Mouse (Mus musculus) layer of hippocampus, postnatal 25 days (tissue): ENCODE data around the gene Tedc1. TPM values are rescaled to one million over a fixed set of nuclear protein-coding genes. Genes with fewer than 3 reads are reported as not detected.

Experiments
- DNase-seq, 2 experiments: peaks; one replicate each; pipeline ENCODE4 v3.0.0; 2022; ENCODE audit warnings: mixed read lengths in 2 of 2, low spot score in 1 of 2; ENCODE audit errors: extremely low spot score in 1 of 2
- total RNA-seq, 2 experiments: library from RNA; stranded (reverse); gene quantifications; 2 replicates each; pipeline ENCODE4 v1.2.3; 2021

The Tedc1 gene
- total RNA-seq, 2 experiments from 2014 or later: 1.1 to 1.2 TPM

GRCm38 (mm10) chr12:113151661-113152271 lies 4.5 kb upstream of the Tedc1 start:
- no peak for DNase-seq

DNA sequence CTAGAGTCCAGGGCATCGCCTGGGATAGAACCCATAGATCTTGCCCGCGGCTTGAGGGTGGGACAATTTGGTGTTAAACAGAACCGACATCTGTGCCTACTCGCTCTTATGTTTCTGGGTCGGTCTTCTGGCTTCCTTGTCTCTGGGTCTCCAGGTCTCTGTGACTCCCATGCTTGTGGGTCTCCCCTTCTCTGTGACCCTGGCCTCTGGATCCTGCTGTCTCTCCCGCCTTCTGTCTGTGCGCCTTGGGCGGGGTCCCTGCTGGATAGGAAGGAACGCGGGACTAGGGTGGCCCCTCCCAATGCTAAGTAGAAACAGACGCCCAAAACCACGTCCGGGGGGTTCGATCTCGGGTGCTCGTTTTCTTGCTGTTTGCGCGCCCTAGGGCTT lies 4.0 kb upstream of the Tedc1 start:
- no peak for DNase-seq

DNA sequence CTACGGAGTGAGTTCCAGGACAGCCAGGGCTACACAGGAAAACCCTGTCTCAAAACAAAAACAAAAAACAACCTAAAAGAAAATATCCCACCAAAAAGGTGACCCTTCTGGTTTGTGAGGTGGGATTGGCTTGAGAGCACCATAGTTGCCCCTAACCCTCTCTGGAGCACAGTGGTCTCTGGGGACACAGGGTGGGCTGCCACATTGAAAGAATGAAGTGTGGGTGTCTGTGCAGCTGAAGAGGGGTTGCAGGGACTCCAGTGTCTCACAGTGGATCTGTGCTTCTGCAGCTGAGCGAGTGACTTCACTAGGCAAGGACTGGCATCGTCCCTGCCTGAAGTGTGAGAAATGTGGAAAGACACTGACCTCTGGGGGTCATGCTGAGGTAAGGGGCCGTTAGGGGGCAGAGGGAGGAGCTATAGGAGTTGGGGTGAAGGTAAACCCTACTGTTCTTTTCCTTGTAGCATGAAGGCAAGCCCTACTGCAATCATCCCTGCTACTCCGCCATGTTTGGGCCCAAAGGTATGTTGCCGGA lies 3.2 kb upstream of the Tedc1 start:
- no peak for DNase-seq

DNA sequence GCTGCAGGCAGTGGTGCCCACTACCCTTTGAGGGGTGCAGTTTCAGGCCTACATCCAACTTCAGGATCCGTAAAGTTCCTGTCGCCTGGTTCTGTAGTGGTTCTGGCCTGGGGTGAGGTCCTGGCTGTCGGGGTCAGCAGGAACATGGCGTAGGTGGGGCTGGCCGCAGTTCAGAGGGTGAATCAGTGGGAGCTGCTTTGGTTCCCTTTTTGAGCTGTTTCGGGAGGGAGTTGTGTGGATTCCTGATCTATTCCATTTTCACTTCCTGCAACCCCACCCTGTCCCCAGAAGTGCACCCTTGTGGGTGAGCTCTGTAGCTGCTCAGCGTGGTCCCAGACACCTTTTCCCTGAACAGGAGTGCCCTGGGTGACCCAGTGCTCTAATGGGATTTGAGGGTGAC lies 2.2 kb upstream of the Tedc1 start:
- DNase-seq: no peak

- DNase-seq: no peak
These were observed 1.5 kb upstream of the Tedc1 start for GRCm38 (mm10) chr12:113154747-113155075.

GRCm38 (mm10) chr12:113155076-113155771 lies 997 bp upstream of the Tedc1 start:
- no peak for DNase-seq

- DNase-seq: no peak
These were observed 314 bp downstream of the Tedc1 start for GRCm38 (mm10) chr12:113156540-113156929.

- DNase-seq: no peak
These were observed 781 bp downstream of the Tedc1 start for GRCm38 (mm10) chr12:113157002-113157401.

- no peak for DNase-seq
These were observed 1.3 kb downstream of the Tedc1 start for GRCm38 (mm10) chr12:113157521-113157920.

DNA sequence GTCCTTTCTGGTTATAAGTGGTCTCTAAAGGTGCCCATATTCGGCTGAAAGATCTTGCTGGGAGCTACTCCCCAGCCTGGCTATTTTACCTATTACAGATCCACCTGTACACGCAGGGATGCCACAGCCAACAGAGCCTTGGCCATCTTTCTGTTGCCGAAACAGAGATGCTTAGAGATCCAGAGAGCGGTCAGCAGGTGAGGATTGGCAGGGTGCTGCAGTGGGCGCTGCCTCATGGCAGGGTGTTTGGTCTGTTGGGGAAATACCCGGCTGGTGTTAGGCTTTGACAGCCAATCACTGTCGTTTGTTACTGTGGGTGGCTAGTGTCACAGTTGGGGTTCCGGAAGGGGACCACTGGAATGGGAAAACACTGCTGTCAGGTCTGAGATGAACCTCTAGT lies 1.8 kb downstream of the Tedc1 start:
- no peak for DNase-seq

GRCm38 (mm10) chr12:113163561-113164006 lies 7.4 kb downstream of the Tedc1 start:
- DNase-seq: no peak

DNA sequence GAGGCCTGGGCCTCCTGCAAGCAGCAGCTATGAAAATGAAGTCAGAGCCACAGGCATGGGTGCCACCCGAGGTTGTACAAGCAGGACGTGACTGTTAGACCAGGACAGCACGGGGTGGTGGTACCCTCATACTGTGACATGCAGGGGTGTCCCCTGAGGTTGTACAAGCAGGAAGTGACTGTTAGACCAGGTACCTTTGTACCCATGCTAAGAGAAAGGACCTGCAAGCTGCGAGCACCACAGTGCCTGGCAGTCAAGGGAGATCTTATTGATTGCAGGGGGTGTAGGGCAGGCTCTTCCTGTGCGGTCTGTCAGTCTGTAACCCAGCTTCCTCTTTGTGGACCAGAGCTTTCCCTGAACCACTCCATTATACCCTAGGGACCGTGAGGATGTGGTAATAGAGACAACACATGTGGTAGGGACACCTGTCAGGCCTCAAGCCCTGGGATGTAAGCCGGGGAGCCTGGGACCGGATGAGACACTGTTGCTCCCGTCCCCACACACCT lies 11.9 kb downstream of the Tedc1 start:
- no peak for DNase-seq

DNA sequence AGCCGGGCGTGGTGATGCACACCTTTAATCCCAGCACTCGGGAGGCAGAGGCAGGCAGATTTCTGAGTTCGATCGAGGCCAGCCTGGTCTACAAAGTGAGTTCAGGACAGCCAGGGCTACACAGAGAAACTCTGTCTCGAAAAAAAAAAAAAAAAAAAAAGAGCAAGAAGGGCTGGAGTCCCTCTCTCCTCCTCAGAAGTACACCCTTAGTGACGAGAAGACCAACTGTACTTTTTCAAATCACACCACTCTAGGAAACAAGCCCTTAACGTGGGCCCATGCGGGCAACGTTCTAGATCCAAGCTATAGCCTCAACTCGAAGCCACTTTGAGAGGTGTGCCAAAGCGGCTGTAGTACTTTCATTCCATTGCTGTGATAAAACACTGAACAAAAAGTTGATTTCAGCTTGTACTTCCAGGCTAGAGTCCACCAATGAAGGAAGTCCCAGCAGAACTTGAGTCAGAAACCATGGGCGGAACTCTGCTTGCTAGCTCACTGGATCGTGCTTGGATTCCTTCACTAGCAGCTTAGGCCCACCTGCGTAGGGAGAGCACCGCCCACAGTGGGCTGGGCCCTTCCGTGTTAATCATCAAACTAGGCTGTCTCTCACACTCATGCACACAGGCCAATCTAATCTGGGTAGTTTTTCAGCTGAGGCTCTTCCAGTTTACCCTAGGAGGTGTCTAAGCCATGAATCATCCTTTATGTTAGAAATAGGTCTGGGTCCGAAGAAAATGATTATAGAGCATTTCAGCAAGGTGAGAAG lies 20.9 kb downstream of the Tedc1 start:
- no peak for DNase-seq

DNA sequence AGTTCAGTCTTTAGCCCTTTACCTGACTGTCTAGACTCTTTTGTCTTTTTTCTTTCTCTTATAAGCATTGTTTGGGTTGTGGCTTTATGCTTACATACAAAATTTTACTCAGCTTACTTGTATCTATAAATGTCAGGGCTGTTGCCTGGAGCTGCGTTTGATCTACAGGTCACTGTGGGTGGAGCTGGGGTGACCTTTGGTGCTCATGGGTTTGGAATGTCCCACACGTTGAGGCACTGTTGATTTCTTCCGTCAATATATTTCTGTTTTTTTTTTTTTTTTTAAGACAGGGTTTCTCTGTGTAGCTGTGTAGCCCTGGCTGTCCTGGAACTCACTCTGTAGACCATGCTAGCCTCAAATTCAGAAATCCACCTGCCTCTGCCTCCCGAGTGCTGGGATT lies 24.8 kb downstream of the Tedc1 start:
- DNase-seq: no peak

DNA sequence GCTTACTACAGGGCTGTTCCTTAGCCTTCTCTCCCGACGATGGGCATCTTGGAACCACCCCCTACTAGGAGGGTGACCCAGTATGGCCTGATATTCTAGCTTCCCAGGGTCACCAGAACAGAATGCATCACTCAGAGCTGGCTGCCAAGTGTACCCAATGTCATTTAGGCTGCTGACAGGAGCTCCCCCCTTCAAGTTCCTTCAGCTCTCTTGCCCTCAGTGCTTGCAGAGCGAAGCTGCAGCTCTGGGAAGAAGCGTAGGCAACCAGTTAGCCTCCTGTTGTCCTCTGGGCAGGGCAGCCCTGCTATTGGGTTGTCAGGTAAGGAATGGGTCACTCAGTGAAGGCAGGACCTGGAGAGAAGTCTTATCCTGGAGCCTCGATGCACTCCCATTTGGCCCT lies 28.7 kb downstream of the Tedc1 start:
- DNase-seq: no peak

DNA sequence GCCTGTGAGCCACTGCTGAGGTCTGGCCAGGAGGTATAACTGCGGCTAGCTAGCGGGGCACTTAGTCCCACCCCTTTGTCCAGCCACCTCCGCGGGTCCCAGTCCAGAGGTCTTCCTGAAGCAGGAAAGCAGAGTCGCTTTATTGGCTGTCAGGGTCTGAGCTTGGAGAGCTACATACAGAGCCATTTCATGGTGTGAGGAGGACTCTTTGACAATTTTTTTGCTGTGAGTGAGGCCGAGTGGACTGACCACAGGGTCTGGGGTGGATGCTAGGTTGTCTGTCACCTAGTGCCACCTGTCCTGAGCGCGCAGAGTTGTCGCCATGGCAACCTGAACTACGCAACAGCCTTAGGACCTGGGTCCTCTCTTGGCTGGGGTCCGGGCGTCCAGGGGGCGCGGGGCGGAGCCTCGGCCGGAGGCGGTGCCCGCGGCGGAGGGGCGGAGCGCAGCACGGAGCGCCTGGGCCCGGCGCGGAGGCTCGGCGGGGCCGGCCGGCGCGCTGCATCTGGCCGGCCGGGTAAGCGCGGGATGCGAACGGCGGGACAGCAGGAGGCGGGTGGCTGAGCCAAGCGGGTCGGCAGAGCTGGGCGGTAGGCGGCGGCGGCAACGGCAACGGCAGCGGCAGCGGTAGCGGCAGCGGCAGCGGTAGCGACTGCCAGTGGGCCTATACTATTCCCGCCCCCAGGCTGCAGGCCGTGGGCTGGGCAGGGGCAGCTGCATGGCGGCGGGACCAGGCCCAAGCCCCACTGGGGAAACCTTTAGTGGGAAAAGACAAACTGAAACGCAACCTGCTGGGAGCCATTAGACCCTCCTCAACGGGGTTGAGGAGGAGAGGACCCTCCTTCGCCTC lies 29.4 kb downstream of the Tedc1 start, which contains the start of gene Tmem121:
Gene Tmem121 (plus strand): TSS at position 489 of the 850 bp plus-strand sequence.
- peak in 1 of 2 experiments; percentile 54 for DNase-seq

DNA sequence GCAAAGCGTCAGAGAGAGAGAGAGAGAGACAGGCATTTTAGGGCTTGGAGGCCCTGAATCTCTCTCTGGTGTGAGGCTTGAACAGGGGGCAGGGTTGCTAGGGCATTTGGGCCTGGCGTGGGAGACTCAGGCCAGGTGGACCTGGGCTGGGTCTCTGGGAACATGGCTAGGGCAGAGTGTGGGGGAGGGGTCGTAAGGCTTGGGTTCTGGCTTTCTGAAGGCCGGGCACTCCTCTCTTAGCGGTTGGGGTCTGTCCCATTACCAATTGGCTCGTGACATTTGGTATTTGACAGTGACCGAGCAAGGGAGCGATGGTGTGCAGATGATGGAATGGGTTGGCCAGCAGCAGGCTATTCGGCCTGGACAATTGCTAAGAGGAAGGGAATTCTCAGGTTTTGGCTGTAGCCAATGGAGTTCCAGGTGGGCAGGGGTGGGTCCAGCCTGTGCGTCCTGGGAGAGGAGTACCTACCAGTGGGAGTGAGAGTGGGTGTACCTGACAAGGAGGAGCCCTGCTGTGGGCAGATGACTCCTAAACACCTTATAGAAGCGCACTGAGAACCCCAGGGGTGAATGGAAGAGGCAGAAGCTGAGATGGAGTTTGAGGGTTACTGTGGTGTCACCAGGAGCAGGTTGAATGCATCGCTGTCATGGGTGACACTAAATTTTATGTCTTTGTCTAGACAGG lies 30.2 kb downstream of the Tedc1 start:
- no peak for DNase-seq

DNA sequence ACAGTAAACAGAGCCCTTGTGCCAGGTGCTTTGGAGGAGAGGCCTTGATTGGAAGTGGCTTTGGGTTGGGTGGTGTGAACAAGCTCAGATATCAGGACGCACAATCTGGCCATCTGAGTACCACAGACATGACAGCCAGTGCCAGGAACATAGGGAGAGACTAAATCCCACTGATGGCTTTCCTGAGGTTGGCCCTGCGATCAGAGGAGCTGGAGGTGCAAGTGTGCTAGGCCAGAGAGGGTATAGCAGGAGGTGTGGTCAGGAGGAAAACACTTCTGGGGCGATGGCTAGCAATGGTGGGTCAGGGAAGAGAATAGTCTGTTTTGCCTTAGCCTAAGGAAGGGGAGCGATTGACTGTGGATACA lies 30.8 kb downstream of the Tedc1 start:
- no peak for DNase-seq

GRCm38 (mm10) chr12:113187584-113188295 lies 31.5 kb downstream of the Tedc1 start:
- peak; percentile 91 to 95 for DNase-seq
